Mouse (Mus musculus) layer of hippocampus, adult 18-20 months (tissue): ENCODE data around the gene Slc39a13. TPM values are rescaled to one million over a fixed set of nuclear protein-coding genes. Genes with fewer than 3 reads are reported as not detected.
"Not testable (repeated sequence)": the region's sequence is repeated elsewhere in the genome, so short reads cannot be mapped to it uniquely, and the experiment has no call there.

ENCODE experiments used
- DNase-seq, 2 experiments: peaks; one replicate each; pipeline ENCODE4 v3.0.0; 2022; ENCODE audit warnings: low spot score in 2 of 2
- total RNA-seq, 2 experiments: library from RNA; stranded (reverse); gene quantifications; 2 replicates each; pipeline ENCODE4 v1.2.3; 2021

The Slc39a13 gene
- total RNA-seq, 2 experiments from 2014 or later: 26.2 to 32.7 TPM

DNA sequence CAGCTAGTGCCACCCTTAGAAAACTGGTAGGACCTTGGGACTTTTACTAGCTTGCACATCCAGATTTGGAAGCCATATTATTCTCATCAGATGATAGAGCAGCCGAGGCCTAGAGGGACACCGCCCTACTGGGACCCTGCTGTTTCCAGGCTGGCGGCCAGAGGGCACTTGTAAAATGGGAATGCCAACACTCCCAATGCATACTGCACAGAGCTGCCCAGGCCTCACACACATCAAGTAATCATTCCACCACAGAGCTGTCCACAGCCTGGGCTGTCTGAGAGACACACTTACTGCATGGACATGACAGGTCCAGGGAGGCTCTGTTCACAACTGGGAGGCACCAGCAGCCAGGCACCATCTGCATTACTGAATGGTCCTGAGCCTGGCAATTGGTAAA, 3.8 kb downstream of the Slc39a13 start:
- DNase-seq: no peak

DNA sequence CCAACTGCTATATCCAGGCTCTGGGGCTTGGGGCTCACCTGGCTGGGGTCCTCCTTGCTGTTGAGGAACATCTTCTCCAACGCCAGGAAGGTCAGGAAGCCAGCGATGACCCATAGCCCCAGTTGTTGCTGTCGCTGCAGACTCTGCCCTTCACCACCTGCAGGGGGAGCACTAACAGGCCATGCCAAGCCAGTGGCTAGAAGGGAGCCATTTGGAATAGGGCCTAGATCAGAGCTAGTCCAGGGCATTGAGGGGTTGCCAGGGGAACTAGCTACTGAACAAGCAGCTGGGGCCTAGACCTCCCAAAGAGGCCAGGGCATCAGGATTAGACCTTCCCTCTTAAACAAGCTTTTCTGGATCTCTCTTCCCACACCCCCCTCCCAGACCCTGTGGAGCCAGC, 4.7 kb downstream of the Slc39a13 start:
- peak in 1 of 2 experiments; percentile 60 for DNase-seq

DNA sequence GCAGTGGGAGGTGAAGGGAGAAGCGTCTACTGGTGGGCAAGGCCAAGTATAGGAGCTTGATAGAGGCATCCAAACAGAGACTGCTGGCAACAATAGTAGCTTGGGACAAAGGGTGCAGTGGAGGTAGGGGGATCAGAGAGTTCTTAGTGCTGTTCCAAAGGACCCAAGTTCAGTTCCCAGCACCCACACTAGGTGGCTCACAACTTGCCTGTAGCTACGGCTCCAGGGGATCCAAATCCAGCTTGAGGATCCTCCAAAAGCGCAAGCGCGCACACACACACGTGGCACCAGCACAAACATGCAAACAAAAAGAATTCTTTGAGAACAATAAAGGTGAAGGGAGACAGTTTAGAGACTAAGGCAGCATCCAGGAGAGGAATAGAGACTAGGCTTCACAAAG, 6.0 kb downstream of the Slc39a13 start:
- DNase-seq: no peak

DNA sequence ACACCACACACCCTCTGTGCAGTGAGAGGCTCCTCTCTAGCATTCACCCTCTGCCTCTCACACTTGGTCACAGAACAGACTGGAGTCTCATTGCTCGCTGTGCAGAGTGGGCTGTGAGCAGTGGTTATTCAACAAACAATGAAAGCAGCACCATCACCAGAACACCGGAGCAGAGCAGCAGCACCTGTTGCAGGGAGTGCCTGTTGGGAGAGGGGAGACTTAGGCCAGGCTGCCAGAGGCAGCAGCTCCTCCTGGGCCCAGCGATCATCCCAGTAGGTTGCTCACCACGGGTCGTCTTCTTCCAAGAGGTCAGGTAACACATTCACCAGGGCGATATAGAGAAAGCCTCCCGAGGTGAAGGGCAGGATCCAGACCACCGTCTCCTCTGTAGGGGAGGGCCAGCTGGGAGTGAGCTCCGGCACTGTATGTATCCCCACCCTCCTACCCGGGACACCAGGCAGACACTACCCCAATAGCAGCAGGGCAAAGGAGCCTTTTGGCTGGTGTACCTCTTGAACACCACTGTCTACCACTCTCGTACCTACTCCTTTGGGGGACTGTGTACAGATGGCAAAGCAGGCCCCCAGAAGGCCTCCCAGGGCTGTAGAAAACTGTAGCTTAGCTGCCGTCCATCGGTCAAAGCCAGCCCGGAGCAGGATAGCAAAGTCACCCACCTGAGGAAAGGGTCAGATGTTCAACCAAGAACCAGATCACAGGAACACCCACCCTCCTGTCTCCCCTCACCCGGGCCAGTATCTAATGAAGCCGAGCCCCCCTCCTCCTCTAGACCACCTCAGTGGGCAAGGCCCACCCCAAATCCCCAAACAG, 7.2 kb downstream of the Slc39a13 start:
- DNase-seq: no peak

DNA sequence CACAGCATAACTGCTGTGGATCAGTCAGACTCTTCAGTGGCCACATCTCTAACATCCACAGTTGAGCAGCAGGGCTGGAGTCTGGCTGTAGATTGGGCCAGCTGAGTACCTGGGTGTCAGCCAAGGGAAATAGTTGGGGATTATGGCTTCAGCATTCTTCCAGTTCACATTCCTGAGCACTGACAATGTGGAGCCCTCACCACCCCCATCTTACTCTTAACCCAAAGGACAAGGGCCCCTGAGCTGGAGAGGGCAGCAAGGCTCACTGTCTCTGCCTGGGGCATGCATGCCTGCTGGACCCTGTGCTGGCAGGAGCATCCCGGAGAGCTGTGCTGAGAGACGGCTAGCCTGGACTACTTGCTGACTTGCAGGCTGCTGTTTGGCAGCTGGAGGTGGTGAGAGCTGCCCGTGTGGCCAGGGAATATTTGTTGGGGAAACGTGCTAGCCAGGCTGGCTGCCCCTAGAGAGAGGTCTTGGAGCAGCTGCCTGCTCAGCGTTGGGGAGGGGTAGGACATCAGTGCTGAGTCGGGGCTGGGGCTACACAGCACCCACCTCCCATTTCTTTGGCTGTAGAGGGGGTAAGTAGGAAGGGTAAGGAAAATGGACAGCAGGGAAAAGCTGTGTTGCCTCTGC, 8.3 kb downstream of the Slc39a13 start:
- no peak for DNase-seq

DNA sequence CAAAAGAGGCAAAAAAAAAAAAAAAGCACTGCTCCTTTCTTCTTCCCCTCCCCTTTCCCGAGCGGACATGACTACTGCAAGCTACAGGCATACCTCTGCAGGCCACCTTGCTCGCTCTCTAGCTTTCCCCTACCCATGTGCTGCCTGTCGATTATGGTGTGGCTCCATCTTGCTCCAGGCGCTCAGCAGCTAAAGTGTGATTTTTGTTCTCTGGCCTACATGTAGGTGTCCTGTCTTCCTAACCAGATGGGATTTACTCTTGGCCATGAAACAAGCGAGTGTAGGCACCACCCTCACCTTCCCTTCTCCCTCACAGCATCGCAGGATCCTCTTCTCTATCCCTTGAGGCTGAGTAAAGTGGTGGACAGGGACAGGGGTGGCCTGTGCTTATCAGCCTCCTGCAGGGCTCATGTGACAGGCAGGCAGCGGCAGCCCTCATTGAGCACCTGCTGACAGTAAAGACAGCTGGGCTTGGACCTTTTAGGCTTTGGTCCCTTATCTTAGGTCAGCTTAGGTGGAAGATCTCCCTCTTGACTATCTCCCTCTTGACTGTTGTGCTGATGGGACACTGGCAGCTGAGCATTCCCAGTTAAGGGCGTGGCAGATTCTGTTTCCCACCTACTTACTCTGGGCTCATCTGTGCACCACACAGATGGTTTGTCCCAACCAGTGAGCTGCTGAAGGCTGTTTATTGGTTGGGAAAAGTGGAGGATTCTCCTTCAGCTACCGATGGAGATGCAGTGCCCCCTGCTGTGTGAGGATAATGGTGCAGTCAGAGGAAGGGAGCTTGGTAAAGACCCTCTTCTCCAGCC, 9.5 kb downstream of the Slc39a13 start:
- peak; percentile 75 to 89 for DNase-seq

DNA sequence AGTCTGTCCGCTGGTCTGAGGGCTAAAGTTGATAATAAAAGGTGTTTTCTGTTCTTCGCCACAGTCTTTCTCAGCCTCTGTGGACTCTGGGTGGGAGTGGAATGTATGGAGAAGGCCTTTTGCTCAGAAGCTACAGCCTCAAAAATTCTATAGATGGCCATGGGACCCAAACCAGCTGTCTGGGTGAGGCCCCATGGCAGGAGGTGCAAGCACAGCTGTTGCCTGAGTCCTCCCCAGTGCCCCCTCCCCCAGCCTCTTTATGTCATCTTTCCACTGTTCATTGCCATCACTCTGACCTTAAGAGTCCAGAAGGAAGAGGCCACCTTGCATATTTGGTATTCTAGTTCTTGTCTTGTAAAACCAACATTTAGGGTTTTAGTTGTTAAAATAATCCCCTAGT, 10.8 kb downstream of the Slc39a13 start:
- no peak for DNase-seq

DNA sequence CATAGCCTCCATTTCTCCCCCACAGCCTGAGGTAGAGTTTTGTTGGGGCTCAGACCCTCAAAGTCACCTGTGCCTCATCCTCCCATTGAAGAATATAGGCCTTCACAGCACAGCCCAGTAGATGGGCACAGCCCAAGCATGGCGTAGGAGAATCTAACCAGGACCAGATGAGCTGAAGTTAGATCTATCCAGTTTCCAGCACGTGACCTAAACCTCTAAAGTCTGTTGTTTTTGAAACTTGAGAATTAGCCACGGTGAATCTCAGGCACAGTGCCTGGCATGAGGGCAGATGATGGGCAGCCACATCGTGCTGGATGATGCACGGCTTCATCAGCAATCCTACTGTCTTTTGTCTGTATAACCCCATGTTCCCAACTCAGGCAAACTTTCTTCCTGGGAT, 11.8 kb downstream of the Slc39a13 start:
- no peak for DNase-seq

DNA sequence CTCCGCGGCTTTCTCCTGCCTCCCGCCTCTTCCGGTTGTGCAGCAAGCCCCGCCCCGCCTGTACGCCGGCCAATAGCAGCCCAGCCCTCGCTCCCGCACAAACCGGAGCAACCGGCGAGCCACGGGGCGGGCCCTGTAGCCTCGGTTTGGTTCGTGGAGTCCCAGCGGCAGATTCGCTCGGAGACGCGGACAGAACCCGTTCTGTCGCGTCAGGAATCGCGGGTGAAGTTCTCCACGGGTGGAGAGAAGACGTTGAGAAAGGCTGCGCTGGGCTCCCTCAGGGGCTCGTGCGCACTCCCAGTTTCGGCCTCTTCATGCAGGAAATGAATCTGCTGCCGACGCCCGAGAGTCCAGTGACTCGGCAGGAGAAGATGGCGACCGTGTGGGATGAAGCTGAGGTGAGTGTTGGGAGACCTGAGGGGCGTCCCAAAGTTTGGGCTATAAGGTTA, 16.3 kb downstream of the Slc39a13 start, which contains the start of gene Psmc3:
TSS of gene Psmc3 (plus strand) at position 76 of the 449 bp plus-strand sequence.
- peak; percentile 97 for DNase-seq

DNA sequence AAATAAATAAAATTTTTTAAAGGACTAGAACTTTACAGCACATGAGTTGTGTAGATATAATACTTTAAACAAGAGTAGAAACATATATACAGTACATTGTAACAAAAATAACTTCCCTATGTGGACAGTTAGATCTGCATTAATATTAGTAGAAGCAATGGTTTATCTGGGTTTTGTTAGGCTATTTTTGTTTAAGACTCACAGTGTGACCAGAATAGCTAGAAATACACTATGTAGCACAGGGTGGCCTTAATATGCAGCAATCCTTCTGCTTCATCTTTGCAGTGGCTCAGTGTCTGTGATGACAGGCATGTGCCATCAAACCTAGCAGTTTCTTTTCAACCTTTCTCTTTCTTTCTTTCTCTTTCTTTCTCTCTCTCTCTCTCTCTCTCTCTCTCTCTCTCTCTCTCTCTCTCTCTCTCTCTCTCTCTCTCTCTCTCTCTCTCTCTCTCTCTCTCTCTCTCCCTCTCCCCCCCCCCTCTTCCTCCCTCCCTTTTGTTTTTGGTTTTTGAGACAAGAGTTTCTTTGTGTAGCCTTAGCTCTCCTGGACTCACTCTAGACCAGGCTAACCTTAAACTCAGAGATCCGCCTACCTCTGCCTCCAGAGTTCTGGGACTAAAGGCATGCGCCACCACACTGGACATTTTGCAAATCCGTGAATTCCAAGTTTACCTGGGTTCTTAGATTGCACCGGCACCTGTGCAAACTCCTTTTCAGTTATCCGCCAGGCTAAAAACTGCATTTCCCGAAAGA, 16.9 kb downstream of the Slc39a13 start:
- DNase-seq: no peak

DNA sequence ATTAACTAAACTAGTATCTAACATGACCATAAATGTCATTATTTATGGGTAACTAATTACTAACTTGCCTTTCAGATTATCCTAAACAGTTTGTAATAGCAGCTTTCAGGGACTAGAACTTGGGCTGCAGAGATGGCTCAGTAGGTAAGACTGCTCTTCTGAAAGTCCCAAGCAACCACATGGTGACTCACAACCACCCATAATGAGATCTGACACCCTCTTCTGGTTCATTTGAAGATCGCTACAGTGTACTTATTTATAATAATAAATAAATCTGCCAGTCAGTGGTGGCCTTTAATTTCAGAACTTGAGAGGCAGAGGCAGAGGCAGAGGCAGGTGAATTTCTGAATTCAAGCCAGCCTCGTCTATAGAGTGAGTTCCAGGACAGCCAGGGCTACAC, 17.5 kb downstream of the Slc39a13 start:
- no peak for DNase-seq

DNA sequence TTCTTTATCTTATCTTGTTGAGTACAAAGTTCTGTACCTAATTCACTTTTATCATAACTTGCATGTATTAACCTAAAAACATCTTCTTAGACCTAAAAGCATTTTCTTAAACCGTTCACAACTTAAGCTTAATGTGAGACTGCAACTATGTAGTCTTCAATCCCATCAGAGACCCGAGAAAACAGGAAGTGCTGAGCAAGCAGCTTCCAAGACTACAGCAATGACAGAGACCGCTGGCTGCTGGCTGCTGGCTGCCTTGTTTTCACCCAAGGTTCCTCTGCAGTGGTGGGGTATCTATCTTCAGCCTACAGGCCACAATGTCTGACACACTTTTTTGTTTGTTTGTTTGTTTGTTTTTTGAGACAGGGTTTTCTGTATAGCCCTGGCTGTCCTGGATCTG, 18.3 kb downstream of the Slc39a13 start:
- DNase-seq: no peak

DNA sequence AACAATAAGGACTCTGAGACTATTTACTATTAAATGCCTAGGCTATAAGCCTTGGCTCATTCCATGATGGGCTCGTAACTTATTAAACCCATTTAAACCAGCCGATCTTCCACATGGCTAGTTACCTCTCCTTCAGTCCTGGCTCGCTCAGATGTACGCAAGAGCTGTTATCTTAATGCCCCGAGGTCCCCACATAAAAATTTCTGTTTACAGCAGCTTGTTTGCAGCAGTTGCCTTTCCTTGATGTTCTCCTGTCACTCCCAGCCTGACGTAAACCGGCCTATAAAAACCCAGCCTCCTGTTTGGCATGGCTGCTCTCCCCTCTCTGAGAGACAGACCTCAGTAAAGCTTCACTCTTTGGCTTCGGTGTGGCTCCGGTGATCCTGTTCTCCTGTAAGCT, 22.9 kb downstream of the Slc39a13 start:
- no peak for DNase-seq

DNA sequence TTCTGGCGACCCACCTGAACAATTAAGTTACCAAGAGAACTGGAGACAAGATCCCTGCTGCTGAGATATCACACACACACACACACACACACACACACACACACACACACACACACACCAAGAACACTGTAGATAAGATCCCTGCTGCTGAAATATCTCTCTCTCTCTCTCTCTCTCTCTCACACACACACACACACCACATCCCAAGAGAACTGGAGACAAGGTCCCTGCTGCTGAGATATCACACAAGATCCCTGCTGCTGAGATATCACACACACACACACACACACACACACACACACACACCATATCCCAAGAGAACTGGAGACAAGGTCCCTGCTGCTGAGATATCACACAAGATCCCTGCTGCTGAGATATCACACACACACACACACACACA, 24.4 kb downstream of the Slc39a13 start:
- not testable (repeated sequence) for DNase-seq

DNA sequence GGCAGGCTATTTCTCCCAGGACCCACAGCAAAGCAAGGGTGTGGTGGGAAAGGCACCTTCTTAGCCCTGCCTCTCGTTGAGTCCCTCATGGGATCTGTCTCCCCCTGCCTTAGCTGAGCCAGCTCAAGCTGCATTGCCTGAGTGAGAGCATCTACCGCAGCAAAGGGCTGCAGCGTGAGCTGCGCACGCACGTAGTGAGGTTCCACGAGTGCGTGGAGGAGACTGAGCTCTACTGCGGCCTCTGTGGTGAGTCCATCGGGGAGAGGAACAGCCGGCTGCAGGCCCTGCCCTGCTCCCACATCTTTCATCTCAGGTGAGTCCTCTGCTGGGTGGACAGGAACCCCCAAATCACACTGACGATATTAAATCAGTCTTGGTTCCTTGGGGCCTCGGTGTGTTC, 25.5 kb downstream of the Slc39a13 start:
- DNase-seq: no peak

DNA sequence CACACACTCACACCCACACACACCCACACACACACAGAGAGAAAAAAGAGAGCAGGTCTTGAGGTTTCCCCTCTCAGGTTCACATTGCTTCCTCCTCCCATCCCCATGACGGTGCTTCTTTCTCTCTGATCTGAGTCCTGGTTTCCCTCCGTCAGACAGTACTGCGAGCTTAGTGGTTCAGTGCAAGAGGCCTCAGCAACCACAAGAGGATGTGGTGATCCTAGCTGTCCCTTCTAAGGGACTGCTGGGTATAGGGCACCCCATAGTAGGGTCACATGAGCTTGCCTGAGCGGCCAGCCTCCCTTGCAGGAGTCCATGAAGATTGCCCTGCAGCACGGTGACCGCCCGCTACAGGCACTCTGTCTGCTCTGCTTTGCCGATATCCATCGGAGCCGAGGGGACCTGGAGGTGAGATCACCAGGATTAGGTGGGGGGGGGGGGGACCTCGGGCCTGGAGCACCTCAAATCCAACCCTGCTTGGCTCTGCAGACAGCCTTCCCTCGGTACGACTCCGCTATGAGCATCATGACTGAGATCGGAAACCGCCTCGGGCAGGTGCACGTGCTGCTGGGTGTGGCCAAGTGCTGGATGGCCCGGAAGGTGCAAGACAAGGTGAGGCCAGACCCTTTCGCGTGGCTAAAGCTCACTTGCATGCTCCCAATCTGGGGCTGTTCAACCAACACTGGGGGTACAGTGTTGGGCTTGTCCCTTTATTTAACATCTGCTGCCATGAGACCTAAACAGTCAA, 27.4 kb downstream of the Slc39a13 start:
- no peak for DNase-seq

DNA sequence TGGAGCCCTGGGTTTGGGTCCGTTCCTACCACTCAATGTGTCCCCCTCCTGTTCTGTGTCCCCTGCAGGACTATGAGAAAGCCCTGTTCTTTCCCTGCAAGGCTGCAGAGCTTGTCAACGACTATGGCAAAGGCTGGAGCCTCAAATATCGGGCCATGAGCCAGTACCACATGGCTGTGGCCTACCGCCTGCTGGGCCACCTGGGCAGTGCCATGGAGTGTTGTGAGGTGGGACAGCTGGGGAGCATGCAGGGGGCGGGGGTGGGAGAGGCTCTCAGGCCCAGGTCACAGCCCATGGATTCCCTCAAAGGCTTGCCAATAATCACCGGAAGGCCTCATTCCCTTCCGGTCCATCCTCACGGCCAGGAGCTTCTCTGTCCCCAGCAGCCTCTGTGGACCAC, 28.4 kb downstream of the Slc39a13 start:
- no peak for DNase-seq

DNA sequence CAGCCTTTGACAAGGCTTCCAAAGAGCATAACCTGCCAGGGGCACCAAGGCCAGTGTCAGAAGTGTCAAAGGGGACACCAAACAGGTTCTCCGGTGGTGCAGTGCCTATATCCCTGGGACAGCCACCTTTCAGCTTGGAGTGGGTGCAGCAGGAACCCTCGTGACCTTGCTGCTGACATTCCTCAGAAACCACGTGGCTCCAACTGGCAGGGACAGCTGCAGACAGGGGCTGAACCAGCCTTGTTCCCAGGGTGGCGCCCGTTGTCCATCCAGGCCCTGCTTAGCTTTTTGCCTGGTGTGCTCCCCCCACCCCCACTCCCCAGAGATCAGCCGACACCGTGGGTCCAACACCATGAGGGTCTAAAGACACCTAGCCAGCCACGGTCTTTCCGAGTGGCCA, 34.8 kb downstream of the Slc39a13 start, which contains the start of gene Rapsn:
TSS of gene Rapsn (plus strand) at position 236 of the 400 bp plus-strand sequence.
- no peak for DNase-seq

DNA sequence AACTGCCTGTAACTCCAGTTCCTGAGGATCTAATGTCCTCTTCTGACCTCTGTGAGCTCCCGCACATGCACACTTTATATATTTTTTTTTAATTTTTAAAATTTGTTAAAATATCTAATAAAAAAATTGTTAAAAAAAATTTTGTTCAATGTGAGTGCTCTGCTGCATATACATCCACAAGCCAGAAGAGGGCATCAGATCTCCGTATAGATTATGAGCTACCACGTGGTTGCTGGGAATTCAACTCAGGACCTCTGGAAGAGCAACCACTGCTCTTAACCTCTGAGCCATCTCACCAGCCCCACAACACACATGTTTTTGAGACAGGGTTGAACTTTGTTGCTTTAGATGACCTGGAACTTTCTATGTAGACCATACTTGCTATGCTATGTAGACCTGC, 37.2 kb downstream of the Slc39a13 start:
- DNase-seq: no peak

DNA sequence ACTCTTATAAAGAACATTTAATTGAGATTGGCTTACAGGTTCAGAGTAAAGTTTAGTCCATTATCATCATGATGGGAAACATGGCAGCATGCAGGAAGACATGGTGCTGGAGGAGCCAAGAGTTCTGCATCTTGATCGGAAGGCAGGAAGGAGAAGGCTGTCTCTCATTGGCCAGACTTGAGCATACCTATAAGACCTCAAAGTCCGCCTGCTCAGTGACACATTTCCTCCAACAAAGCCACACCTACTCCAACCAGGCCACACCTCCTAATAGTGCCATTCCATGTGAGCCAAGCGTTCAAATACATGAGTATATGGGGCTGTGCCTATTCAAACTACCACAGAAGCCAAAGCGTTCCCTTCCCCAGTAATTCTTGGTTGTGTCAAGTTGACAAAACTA, 39.0 kb downstream of the Slc39a13 start:
- no peak for DNase-seq
